Mouse (Mus musculus) right cerebral cortex, postnatal 10 days (tissue): Measurements from ENCODE around the gene Rpl31.

Experiments used
- DNase-seq, 2 experiments: peaks; one replicate each; pipeline ENCODE4 v3.0.0; 2021; ENCODE audit warnings: low spot score in 2 of 2

The Rpl31 gene

DNA sequence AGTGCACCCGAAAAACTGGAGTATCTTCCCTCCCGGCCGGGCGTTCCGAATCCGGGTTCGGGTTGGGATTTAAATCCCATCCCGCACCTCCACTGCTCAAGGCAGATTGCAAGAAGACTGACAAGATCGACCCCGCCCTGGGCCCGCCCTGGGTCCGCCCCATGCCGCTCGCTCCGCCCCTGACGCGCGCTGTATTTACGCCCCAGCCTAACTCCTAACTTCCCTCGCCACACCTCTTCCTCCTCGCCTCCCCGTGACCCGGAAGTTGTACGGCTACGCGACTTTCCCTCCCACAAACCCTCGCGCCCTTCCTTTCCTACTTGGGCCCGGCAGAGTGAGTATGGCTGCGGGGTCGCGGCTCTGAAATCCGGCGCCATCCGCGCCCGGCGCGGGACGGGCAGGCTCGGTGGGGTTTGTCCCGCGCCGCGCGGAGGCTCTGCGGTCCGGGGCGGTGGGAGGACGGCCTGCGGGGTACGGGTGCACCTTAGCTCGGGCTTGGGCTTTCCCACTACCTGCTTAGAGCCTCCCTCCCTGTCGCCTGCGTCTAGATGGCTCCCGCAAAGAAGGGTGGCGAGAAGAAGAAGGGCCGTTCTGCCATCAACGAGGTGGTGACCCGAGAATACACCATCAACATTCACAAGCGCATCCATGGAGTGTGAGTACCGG is at the start of gene Rpl31:
Gene Rpl31, plus strand, starts transcription at position 242 of the 666 bp plus-strand sequence.
- peak; percentile 98 to 99 for DNase-seq

DNA sequence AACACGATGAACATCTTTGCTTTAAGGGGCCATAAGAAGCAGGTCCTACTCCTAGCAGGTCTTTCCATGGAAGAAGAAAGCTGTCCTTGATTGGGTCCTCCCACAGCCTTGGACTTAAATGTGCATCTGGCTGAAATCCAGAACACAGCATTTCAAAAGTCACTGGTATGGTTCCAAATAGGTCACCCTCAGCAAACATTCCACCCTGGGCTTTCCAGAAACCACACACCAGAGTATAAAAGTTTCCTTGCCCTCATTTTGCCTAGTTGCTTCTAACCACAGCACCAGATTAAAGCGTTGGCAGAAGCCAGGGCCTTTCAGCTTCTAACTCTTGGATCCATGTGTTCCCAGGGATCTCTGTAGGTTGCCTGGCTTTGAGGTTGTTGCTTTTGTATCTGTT is 49.7 kb upstream of the Rpl31 start:
- DNase-seq = peak; percentile 30 to 54

DNA sequence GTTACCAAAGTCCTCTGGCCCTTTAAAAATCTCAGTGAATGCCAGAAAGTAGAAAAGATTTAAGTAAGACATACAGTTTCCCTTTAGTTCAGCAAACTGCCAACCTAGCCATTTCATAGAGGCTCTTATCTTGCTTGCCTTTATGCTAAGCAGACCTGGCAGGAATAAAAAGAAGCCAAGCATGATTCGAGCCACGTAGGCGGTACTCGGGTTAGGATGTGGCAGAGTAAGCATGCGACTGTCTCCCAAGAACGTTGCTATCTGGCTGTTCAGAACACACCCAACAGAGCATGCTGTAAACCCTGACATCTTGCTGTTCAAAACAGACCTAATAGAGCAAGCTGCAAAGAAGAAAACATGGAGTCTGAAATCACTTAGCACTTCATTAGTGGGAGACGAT is 48.8 kb upstream of the Rpl31 start:
- no peak for DNase-seq

DNA sequence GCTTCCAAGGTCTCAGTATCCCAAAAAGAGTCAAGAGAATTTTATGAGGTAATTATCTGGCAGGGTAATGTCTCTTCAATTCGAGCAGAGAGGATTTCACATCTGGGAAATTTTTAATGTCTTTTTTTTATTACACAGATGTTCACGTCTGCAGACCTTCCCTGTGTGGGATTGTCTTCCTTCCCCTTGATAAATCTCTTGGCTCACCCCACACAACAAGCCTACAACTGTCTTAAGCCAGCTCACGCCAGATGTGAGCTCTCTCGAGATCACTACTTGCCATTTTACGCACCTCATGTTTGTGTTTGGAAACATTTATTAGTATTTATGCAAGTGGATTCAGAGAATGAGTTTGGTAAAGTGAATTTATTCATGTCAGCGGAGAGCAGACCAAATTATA is 45.7 kb upstream of the Rpl31 start:
- DNase-seq = no peak

GRCm38 (mm10) chr1:39325228-39325627 is 42.4 kb upstream of the Rpl31 start:
- no peak for DNase-seq

- peak; percentile 28 to 55 for DNase-seq
Observed at GRCm38 (mm10) chr1:39327546-39327945, 40.1 kb upstream of the Rpl31 start.

GRCm38 (mm10) chr1:39330857-39331594 is 36.6 kb upstream of the Rpl31 start:
- DNase-seq = peak in 1 of 2 experiments; percentile 19

- no peak for DNase-seq
Observed at GRCm38 (mm10) chr1:39332456-39332855, 35.2 kb upstream of the Rpl31 start.

- DNase-seq = peak in 1 of 2 experiments; percentile 18
Observed at GRCm38 (mm10) chr1:39335561-39336196, 32.0 kb upstream of the Rpl31 start.

DNA sequence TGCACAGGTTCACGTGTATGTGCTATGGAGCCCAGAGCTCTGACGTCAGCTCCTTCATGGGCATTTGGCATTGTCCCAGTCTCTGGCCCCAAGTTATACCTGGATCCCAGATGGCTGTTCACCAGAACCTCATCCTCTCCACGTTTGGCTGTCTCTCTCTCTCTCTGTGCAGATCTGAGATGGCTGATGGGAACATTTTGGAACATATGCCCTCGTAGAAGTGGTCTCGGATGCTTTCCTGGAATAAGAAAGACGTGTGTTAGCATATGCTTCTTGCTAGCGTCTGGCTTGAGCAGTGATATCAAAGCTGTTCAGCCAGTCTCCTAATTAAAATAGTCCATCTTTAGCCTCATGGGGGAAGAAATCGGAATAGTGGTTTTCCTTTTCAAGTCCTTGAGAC is 30.9 kb upstream of the Rpl31 start:
- DNase-seq = peak; percentile 40 to 73

GRCm38 (mm10) chr1:39338831-39339230 is 28.8 kb upstream of the Rpl31 start:
- peak in 1 of 2 experiments; percentile 18 for DNase-seq

DNA sequence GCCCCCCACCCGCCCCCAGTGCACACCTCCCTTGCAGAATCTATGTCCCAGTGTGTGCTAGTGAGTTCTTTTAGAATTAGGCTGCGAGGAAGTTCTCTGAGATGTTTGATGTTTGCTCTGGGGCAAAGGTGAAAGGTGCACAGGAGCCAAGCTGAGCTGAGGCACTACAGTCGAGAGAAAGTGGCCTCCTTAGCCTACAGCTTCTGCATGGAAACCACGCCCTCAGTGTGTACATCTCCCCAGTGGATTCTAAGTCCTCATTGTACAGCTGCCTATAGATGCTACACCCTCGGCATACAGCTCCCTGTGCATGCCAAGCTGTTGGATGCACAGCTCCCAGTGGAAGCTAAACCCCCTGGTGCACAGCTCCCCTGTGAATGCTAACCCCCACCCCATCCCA is 28.2 kb upstream of the Rpl31 start:
- peak in 1 of 2 experiments; percentile 19 for DNase-seq

GRCm38 (mm10) chr1:39340156-39340555 is 27.5 kb upstream of the Rpl31 start:
- DNase-seq = peak in 1 of 2 experiments; percentile 29

- DNase-seq = peak in 1 of 2 experiments; percentile 53
Observed at GRCm38 (mm10) chr1:39340647-39341046, 27.0 kb upstream of the Rpl31 start.

GRCm38 (mm10) chr1:39341807-39342206 is 25.8 kb upstream of the Rpl31 start:
- DNase-seq = peak in 1 of 2 experiments; percentile 26

DNA sequence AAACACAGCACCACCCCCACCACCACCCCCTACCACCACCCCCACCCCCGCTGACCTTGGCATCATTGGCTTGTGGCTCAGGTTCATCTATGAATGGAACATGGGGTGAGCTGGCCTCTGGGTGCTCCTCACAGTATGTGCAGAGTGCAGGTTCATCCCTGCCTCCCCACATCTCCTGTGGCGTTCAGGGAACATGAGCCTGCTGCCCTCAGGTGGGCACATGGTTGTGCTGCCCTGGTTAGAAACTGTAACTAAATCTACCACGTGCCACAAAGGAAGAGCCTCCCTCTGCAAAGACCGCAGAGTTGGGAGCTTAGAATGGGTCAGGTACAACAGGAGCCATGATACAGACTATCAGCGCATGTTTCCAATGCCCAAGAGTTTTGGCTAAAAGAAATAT is 24.4 kb upstream of the Rpl31 start:
- DNase-seq = peak in 1 of 2 experiments; percentile 27

DNA sequence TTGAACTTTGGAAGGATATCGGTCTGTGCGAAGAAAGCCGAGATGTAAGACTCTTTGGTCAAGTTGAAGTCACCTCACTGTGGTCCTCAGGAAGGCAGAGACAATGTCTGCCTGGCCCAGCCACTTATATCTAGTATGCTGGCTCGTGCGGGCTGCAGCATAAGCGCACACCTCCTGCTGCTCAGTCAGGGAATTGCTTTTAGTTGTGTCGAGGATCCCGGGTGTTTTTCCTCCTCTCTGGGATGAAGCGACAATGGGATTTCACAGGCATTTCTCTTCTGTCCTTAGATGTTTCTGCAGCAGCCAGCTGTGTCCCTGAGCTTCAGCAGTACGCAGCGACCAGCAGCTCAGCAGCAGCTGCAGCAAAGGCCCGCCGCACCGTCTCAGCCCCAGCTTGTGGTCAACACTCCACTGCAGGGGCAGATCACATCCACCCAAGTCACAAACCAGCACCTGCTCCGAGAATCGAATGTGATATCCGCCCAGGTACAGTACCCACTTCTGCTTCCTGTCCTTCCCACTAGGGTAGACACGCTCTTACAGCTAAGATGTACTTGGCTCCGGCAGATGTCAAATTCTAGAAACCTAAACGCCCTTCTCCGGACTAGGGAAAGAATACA is 22.6 kb upstream of the Rpl31 start:
- DNase-seq = peak in 1 of 2 experiments; percentile 58

DNA sequence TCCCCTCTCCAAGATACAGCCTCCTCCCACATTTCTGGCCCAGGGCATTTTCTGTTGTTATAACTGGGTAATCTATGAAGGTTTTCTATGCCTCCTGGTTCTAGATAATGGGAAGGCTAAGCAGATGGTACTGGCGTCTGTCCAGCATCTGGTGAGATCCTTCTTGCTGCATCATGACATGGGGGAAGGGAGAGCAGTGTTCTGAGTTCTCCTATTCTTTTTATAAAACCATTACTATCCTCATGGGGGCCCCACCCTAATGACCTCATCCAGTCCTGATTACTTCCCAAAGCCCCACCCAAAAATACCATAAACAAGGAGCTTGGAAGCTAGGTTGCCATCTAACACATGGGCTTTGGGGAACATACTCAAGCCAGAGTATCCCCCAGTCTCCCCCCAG is 18.6 kb upstream of the Rpl31 start:
- peak; percentile 68 for DNase-seq

- no peak for DNase-seq
Observed at GRCm38 (mm10) chr1:39349427-39349826, 18.2 kb upstream of the Rpl31 start.

DNA sequence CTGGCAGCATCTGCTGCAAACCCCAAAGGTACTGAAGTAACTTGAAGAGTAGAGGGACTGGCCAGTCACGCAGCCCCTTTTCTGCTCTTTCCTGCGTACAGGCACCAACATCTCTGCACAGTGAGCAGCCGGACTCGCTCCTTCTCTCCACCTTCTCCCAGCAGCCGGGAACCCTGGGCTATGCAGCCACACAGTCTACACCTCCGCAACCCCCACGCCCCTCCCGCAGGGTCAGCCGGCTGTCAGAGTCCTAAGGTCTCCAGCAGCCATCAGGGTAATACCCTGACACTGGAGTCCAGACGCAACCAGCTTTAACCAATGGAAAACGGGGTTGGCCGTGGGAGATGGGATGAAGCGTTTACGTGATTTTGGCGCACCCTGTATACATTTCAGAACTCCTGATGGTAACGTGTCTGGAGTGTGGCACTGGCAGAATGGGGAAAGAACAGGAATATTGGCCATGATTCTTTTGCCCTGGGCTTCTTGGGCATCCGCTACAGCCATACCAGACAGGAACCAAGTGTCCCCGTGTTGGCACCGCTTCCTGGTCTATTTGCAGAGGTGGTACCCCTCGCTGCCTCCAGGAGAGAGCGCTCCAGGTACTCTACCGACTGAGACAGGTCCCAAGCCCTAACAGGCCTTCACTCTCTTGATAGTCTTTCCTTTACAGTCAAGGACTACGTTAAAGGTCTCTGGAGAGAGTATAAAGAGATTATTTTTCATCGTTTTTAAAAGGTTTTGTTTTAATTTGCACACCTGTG is 5.7 kb upstream of the Rpl31 start:
- DNase-seq = peak in 1 of 2 experiments; percentile 25

DNA sequence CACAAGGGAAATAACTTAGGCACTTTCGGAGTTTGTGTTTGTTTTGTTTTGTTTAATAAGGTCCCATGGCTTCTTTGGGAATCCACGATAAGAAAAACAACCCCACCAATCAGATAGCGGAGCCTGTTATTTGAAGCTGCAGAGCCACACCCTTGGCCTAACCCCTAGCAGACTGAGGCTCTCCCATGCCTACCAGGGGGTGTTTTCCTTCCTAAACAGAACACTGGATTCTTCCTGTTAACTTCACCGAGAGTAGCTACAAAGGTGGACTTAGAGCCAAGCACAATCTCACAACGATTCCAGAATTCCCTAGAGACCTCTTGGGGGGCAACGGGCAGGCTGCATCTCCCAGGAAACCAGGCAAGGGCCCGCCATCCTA is 5.1 kb upstream of the Rpl31 start:
- no peak for DNase-seq
